Mouse (Mus musculus) granulocyte monocyte progenitor cell, adult 5-6 weeks (primary cell): ENCODE measurements around the gene Muc13. TPM values are rescaled to one million over a fixed set of nuclear protein-coding genes. Genes with fewer than 3 reads are reported as not detected.

Experiments
- ATAC-seq: replicated peaks from 2 replicates; pipeline ENCODE4 v1.8.0; 2016; ENCODE audit warnings: mild to moderate bottlenecking, moderate TSS enrichment, inconsistent platforms; ENCODE audit not compliant: poor library complexity, severe bottlenecking
- total RNA-seq, 2 experiments: library from RNA; stranded (forward) in 1 of 2; stranded (reverse) in 1 of 2; fragments of 200-712, 200-1000 nt in 1 of 2; fragments of >200 nt in 1 of 2; fragmentation: Nextera tagmentation in 1 of 2; gene quantifications; 2 replicates each; pipeline ENCODE4 v1.2.3; 2014 to 2017

Gene Muc13
- total RNA-seq, 2 experiments from 2014 or later, result 41.1 to 60.5 TPM

DNA sequence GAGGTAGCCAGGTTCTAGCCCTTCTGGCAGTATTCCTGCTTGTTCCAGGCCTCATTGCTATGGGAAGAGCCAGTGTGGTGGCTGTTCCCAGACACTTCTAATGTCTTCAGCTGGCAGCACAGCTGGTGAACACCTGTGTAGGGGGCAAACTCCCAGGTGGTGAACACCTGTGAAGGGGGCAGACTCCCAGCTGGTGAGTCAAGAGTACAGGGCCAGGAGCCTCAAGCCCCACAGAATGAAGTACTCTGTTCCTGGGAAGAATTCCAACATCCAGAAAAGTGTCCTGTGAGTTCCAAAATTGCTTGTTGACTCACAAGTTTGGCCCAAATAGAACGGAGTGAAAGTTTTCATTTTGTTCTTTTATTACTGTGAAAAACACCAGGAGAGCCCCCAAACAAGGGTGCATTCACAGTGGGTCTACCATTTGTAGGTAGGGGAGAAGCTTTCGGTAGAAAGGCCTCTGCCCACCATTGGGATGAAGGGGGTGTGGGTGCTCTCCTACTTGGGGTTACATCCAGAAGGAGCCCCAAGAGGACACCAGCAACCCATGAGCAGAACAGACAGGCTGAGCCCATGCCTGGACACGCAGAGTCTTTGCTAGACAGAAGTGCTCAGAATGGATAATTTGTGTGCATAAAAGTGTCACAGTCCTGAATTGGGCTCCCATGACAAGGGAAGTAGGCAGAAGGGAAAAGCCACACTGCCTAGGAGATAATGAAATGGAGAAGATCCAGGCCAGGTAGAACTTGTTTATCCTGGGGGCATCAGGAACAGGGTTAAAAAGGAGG lies 25.2 kb upstream of the Muc13 start:
- no peak for ATAC-seq

DNA sequence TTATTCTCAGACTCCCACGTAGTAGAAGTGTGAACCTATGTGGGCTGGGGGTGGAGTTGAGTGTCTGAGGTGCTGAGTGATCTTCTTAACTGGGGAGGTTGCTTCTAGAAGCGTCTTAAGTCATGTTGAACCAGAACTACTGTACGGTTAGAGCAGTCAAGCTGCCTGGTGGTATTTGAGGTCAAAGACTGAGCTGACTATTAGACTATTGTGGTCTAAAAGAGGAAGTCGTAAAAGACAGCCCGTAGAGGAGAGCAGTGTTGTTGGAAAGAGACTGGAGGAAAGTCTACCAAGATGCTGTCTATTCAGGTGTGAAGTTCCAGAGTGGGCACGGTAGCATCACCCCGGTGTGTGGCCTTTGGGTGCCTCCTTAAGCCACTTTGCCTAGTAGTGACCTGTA lies 24.0 kb upstream of the Muc13 start:
- peak; percentile 91 for ATAC-seq

DNA sequence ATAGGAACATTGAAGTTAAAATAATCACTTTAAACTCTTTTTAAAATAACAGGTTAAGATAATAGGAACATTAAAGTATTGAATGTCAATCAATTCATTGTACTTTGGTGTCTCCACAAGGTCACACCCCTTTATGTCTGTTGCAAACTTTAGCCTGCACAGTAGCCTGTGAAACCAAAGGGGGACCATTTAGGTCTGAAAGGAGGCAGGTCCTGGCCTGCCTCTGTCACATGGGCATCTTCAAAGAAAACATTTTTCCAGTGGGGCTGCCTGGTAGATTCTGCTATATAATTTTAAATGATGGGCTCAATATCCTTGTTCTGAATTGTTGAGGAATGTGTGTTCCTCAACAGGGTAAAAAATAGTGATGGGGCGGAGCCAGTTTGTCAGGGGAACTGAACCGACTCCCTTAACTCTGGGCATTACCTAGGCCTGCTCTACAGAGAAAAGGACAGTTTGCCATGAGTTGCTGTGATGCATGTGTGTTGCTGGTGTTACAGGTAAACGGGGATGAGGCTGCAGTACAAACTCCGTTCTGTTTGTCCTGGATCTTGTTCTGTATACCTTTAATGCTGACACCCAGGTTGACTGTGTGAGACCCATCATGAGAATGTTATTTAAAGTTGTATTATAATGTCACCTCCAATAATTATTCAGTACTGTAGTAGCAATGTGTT lies 22.9 kb upstream of the Muc13 start:
- no peak for ATAC-seq

DNA sequence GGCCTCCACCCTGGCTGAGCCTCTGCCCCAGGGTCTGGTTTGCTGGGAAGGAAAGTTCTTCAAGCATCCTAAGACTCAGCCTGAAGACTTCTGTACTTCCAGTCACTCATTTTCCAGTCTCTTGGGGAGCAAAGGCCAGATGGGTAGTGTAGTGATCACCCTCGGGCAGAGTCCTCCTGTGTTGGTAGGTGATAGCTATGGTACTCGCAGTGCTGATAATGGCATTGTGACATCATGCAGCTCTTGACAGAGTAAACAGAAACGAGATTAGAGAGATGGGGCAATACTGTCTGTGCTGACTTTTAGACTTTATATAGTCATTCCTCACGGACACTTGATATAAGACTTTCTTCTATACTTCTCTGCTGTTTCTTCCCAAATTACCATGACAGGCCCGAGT lies 21.0 kb upstream of the Muc13 start:
- ATAC-seq, result no peak

DNA sequence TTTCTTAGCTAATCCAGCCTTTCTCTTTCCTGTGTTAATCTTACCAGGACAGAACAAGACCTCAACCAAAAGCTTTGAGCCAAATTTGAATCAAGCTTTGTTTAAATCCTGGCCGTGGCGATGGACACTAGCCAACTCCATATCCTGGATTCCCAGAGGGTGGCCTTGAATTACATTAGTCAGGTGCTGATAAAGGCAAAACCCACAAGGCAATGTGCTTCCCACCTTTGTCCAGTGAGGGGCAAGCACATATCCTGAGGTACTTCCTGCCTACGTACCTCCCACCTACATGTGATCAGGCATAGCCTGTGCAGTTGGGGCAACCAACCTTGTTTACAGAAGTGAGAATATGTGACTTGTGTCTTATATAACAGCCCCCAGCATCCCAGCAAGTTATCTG lies 18.9 kb upstream of the Muc13 start:
- peak; percentile 35 for ATAC-seq

DNA sequence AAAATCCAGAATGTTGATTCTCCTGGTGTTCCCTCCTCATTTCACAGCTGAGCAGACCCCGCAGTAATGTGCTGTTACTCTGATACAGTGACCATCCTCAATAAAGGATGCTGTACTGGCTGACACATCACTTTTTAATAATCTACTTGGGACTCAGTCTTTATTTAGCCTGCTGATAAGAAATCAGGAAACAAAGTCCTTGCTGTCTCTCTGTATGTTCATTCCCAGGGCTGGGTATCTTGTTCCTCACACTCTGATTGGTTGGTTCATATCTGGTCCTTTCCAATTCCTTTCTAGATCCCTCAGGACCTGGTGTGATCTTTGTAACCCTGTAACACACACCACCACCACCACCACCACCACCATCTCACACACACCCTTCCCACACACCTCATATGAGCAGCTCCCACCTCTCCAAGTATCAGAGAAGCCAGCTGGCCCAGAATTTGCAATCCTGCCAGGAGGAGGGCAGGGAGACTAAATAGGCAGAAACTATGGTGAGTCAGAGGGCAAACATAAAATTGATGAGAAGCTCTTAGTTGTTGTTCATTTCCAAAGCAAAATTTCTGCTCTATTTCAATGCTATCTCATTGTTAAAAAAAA lies 18.0 kb upstream of the Muc13 start:
- ATAC-seq, result no peak

DNA sequence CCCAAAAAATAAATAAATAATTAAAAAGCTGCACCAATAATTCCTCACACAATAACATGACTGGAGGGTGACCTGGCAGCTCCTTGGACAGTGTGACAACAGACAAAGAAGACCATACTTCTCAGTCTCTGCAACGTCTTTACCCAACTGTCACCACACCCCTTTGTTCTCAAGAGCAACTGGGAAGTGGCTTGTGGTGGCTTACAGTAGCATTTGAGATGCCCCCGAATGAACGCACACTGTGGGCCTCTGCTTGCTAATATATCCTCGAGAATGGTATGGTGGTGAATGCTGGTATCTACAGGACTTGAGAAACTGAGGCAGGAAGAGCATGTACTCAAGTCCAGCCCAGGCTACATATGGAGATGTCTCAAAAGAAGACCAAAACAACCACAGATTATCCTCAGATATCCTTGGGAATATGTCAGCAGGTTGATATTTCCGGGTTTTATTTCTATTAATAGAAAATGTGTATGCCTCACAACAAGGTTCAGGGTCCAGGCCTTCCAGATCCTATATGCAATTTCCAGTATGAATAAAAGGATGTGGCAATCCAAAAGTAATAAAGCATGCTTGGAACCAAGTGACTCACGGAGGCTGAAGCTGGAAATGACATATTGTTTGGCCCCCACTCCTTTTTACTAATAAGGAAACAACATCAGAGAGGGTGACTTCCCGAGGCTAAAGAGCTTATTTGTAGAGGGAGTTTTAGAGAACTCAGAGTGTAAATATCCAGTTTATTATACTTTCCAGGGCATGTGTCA lies 16.9 kb upstream of the Muc13 start:
- ATAC-seq, result peak; percentile 75

DNA sequence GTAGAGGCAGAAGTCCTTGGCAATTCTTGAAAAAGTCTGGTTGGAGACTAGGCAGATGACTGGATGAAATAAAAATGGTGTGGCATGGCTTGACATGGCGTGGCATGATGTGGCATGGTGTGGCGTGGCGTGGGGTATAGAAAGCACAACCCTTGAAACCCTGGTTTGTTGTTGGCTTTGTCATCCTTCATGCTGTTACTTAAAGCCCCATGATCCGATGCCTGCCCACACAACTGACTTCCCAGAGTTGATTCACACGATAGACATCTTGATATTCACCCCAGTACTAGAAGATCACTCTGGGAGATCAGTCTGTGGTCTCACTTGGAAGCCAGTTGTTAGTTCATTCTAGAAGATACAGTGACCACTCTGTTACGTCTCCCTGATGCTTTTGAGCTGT lies 16.2 kb upstream of the Muc13 start:
- ATAC-seq, result no peak

DNA sequence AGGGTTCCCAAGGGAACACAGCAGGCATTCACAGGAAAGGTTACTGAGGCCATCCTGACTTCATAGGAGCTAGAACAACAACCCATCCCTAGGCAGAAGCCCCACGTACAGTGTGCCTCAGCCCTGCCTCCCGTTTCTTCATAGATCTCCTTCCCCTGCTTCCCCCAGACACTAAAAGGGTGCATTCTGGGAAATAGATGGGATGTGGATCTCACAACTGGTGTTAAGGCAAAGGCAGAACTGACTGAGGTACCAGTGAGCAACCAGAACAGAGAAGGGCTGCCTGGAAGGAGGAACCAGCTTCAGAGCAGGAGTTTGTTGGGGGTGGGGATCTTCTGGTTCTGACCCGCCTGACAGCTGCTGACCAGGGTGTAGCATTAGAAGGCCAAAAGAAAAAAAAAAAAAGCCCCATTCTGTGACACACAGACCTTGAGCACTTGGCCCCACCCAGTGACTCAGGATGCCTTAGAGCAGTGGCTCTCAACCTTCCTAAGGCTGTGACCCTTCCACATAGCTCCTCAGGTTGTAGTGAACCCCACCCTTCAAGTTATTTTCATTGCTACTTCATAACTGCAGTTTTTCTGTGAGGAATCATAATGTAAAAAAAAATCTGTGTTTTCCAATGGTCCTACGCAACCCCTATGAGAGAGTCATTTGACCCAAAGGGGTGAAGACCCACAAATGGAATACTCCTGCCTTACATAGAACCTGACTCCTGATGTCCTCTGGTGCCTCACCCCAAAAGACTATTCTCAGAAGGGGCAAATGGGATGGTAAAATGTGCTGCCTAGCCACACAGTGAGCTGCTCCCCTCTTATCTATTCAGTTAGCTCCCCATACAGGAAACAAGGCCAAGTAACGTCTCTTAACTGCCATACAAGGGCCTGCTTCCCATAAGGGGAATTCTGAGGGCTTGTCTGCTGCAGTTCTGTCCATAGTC lies 11.8 kb upstream of the Muc13 start:
- peak; percentile 24 for ATAC-seq

DNA sequence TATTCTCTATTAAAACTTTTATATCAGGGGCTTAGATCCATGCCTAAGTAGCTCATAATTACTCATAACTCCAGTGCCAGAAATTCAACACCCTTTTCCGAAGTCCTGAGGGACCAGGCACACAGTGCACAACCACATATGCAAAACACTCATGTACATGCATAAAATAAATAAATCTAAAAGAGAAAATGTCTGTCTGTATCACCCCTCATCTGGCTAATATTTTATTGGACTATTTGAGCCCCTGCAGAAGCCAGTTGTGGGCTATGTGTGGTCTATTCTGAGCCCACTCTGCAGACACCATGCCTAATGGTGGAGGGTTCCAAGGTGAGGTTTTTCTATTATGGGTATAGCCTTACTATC lies 11.1 kb upstream of the Muc13 start:
- ATAC-seq, result no peak

DNA sequence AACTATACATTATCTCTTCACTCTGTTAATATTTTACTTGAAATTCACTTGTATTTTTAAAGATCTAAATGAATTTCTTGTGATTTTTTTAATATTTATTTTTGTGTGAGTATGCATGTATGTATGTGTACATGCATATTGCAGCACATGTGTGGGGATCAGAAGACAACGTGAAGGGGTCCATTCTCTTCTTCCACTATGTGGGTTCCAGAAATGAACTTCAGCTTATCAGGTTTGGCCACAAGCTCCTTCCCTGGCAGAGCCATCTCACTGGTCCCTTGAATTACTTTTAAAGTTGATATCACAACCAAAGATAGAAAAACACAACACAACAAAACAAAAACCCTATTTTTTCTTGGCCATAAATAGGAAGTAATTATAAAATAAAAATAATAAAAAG lies 9.3 kb upstream of the Muc13 start:
- no peak for ATAC-seq

DNA sequence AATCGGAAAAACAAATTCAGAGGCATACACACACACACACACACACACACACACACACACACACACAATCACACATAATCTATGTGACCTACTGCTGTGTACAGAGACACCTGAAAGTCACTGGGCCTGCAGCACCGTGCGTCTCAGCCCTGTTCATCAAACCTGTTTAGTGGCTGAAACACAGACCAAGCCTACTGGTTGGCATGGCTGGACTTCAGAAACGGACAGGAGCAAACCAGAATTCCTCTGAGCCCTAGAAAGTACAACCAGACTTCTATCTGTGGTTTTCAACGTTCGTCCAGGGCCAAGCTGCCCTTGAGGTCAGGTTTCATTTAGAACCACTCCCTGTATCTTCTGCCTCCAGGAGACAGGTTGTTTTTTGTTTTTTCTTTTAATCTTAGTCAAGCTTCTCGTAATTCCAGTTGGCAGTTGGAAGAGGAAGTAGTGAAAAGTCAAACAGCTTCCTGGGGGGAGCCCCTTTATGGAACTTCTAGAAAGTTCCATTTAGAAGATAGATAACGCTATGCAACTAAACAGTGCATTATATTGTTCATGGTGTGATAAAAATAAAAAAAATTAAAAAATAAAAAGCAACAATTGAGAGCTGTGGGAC lies 8.6 kb upstream of the Muc13 start:
- ATAC-seq, result peak; percentile 77

DNA sequence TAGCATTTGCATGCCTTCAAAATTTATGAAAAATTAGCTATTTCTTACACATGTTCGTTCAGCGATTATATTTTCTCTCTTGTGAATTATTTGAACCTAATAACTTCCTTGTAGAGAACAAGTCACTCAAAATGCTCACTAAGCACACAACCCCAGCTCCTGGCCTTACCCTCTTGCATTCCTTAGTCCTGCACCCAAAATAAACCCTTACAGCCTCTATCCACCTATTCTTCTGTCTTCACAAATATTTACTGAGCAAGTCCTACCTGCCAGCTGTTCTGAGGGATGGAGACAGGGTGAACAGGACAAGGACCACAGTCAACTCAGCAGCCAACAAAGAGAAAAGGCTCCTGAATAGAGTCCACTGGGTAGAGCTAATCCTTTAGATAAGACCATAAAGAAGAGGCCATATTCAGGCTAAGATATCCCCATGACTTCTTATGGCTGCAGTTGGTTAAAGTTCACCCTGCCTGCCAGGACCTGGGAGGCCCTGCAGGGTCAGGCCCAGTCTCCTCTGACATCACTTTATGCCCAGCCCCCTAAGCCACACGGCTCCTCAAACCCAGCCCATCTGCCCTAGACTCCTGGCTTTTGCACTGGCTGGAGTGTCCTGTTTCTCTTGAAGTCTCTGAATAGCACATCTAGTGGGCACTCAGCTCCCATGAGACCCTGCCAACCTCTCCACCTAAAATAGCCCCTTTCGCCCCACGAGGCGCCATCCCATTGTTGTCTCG lies 7.0 kb upstream of the Muc13 start:
- peak; percentile 50 for ATAC-seq

DNA sequence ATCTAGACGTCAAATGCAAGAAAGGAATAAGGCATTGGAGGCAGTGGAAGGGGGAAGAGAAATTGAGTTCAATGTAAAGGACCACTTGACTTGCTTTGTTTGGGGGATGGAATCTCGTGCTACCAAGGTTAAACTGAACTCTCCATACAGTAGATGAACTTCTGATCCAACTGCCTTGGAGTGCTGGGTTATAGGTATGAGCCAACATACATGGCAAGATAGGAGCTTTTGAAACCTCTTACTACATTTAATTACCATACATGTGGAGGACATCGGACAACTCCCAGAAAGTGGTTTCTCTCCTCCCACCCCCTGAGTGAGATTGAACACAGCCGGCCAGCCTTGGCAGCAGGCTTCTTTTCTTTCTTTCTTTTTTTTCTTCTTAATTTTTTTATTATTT lies 1.3 kb downstream of the Muc13 start:
- 0 out of 2 replicates have a peak, but pooled peaks have one; percentile 20 for ATAC-seq

DNA sequence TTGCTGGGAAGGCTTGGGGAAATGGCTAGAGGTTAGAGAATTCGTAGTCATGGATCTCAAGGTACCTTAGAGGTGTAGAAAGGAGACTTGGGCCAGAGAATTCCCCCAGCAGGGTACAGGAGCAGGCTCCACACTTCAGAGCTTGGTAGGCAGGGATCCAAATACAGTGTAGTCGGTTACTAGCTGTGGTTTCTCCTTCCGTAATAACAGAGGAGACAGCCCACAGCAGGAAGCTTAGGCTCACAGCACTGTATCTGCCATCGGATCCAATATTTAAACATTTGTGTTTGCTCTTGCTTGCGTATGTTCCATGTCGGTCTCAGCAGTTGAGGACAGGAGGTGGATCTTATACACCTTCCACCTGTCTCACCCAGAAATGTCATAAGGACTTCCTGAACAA lies 2.0 kb downstream of the Muc13 start:
- ATAC-seq, result peak; percentile 71

DNA sequence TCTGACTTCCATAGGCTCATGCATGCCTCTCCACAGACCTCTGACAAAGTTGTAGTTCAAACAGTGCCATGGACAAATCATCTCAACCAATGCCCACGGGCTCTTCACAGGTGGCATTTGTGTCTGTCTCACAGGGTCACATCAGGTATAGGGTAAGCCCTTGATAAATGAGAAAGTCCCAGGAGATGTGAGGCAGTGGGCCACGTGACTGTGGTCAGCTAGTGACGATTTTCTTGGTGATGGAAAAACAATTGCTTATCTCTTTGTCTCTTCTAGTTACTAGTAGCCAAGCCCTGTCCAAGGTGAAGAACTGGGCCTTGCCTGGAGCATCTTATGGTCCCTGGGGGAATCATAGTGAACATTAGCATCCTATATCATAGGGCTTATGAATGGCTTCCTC lies 2.9 kb downstream of the Muc13 start:
- no peak for ATAC-seq

DNA sequence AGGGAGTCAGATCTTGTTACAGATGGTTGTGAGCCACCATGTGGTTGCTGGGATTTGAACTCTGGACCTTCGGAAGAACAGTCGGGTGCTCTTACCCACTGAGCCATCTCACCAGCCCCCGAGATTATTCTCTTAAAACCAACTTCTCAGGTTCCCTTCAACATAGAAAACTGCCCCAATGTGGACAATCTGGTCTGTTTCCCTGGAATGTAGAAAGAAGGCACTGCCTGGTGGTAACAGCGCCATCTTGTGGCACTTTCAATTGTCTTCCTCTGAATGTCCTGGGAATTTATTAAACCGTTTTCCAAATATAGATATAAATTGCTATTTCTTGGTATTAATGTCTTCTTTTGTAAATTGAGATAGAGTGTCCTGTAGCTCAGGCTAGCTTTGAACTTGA lies 4.0 kb downstream of the Muc13 start:
- 0 out of 2 replicates have a peak, but pooled peaks have one; percentile 35 for ATAC-seq

DNA sequence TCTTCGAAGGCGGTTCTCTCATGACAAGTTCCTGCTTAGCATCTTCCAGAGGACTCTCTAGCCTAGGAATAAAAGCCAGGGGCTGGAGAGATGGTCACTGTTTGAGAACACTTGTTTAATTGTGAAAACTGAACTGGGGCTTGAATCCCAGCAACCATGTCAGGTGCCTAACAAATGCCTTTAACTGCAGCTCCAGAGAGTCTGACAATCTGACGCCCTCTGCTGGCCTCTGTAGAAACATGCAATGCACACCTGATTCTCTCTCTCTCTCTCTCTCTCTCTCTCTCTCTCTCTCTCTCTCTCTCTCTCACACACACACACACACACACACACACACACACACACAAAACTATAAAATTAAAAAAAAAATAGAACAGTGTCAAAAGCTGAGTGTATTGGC lies 16.2 kb downstream of the Muc13 start:
- 0 out of 2 replicates have a peak, but pooled peaks have one; percentile 33 for ATAC-seq
